Mouse (Mus musculus) CH12.LX (cell line): ENCODE results near the gene Sgca.

Source experiments
- CHD1 ChIP-seq: IDR thresholded peaks from 2 replicates; pipeline ENCODE4 v1.6.1; 2012; ENCODE audit warnings: low read depth, low read length, improper control_type of control experiment, inconsistent platforms
- CTCF ChIP-seq, 2 experiments: IDR thresholded peaks in 1 of 2; conservative IDR thresholded peaks in 1 of 2; 2 replicates each; pipeline ENCODE4 v1.5.1; 2011 to 2012; ENCODE audit warnings: low read depth in 2 of 2, low read length in 2 of 2, improper control_type of control experiment in 1 of 2, inconsistent platforms in 1 of 2, mild to moderate bottlenecking in 1 of 2, moderate library complexity in 1 of 2
- EP300 ChIP-seq: IDR thresholded peaks from 2 replicates; pipeline ENCODE4 v1.6.1; 2011; ENCODE audit warnings: low read length, improper control_type of control experiment
- KAT2A ChIP-seq: IDR thresholded peaks from 2 replicates; pipeline ENCODE4 v1.6.1; 2012; ENCODE audit warnings: low read length, improper control_type of control experiment, inconsistent platforms; ENCODE audit not compliant: insufficient replicate concordance
- MAFK ChIP-seq: IDR thresholded peaks from 2 replicates; pipeline ENCODE4 v1.6.1; 2011; ENCODE audit warnings: low read length, improper control_type of control experiment; ENCODE audit not compliant: insufficient replicate concordance
- MAX ChIP-seq: IDR thresholded peaks from 2 replicates; pipeline ENCODE4 v1.6.1; 2011; ENCODE audit warnings: low read length, improper control_type of control experiment
- POLR2A ChIP-seq: IDR thresholded peaks from 2 replicates; pipeline ENCODE4 v1.6.1; 2011; ENCODE audit warnings: low read depth, mild to moderate bottlenecking, improper control_type of control experiment, low read length
- SIN3A ChIP-seq: IDR thresholded peaks from 2 replicates; pipeline ENCODE4 v1.6.1; 2012; ENCODE audit warnings: low read length, improper control_type of control experiment, inconsistent platforms
- ZNF384 ChIP-seq: IDR thresholded peaks from 2 replicates; pipeline ENCODE4 v1.6.1; 2012; ENCODE audit warnings: low read depth, low read length, improper control_type of control experiment, inconsistent platforms

GRCm38 (mm10) chr11:95015484-95015883 lies 39.4 kb upstream of the Sgca start:
- TF ChIP-seq CHD1 = no peak
- no peak for TF ChIP-seq MAX
- TF ChIP-seq EP300 = no peak
- no peak for TF ChIP-seq MAFK
- TF ChIP-seq CTCF (conservative IDR thresholded peaks at IDR 0.05 in 1 of 2, IDR thresholded peaks at IDR 0.05 in 1 of 2; ENCODE audit: low read depth in 2 of 2, low read length in 2 of 2) = no peak
- TF ChIP-seq KAT2A = no peak
- TF ChIP-seq POLR2A = no peak
- no peak for TF ChIP-seq ZNF384
- no peak for TF ChIP-seq SIN3A
